Mouse (Mus musculus): ENCODE measurements around the gene Tipin.

- TF ChIP-seq CTCF (IDR thresholded peaks at IDR 0.05; ENCODE audit: low read depth, low read length) (no peak), POLR2A (IDR thresholded peaks at IDR 0.05; ENCODE audit: insufficient read depth, low read length) (no peak)
Observed at GRCm38 (mm10) chr9:64341254-64341566, 59.8 kb downstream of the Tipin start, which contains the start of gene Dis3l.
